Mouse (Mus musculus) olfactory bulb, adult 2 months (tissue): ENCODE results near the gene Med14. TPM values are rescaled to one million over a fixed set of nuclear protein-coding genes. Genes with fewer than 3 reads are reported as not detected.

Experiments
- H3K27ac ChIP-seq: fragments of 200-500 bp; 2 replicates; pipeline ENCODE4 v1.5.1; 2012; ENCODE audit warnings: low read depth, low read length; ENCODE audit not compliant: insufficient read depth
- H3K4me1 ChIP-seq: fragments of 200-500 bp; 2 replicates; pipeline ENCODE4 v1.6.1; 2012; ENCODE audit warnings: low read length; ENCODE audit not compliant: control insufficient read depth, insufficient read depth
- H3K4me3 ChIP-seq: fragments of 200-500 bp; 2 replicates; pipeline ENCODE4 v1.5.1; 2012; ENCODE audit warnings: mild to moderate bottlenecking, low read depth, low read length, moderate library complexity; ENCODE audit not compliant: insufficient read depth
- CTCF ChIP-seq: fragments of 200-500 bp; IDR thresholded peaks from 2 replicates; pipeline ENCODE4 v1.5.1; 2012; ENCODE audit warnings: low read depth, mild to moderate bottlenecking, low read length, moderate library complexity; ENCODE audit not compliant: insufficient read depth
- POLR2A ChIP-seq: fragments of 200-500 bp; IDR thresholded peaks from 2 replicates; pipeline ENCODE4 v1.6.1; 2012; ENCODE audit warnings: mild to moderate bottlenecking, low read depth, low read length, moderate library complexity; ENCODE audit not compliant: insufficient read depth
- WGBS: fragments of 180-500 bp; shearing (Covaris S2); methylation state at CpG from one replicate; pipeline ENCODE4 v1.1.7; 2018; 5-methylcytosine and 5-hydroxymethylcytosine counted together
- polyA plus RNA-seq: library from polyadenylated mRNA; stranded (reverse); fragments of >200 nt; gene quantifications from 2 replicates; pipeline ENCODE4 v1.2.4, GENCODE M21; 2012; ENCODE audit warnings: low replicate concordance; ENCODE audit not compliant: missing spikeins, insufficient read depth, insufficient read length

Gene Med14
- polyA plus RNA-seq, 1 experiment = not detected

DNA sequence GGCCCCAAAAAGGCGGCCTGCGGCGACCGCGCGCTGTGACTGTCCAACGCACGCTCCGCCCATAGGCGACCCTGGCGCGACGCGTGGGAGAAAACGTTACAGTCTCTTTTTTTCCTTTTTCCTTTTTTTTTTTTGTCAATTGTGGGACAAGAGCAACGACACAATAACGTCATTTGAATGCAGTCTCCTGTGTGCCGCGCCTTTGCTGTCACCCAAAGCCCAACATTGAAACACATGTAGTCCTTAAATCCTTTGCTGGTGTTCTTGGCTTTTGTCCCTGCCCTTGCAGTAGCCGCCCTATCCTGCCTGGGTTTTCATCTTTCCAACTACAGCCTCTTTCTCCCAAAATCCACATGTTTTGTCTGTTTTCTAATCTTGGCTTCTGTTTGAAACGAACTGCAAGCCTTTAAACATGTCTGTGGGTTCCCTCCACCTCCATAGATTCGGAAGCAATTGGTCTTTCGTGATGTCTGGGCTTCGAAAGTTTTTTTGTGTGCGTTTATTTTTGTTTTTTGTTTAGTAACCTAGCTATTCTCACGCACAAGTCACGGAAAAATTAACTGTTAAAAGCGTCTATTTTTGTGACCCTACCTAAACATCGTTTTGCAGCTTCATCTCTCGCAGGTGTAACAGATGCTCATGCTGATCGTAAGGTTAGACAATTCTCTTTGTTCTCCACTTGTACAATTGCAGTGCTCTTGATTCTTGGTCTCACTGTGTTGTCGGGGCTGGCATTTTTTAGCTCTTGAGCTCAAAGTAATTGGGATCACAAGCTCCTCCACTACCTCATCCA lies 657 bp upstream of the Med14 start:
- TF ChIP-seq CTCF (no peak), POLR2A (no peak)
- peak overlapping the region; percentile 94 for H3K27ac ChIP-seq
- H3K4me3 ChIP-seq = peak overlapping the region; percentile 91
- no peaks in the 10 kb centered on the region for H3K4me1 ChIP-seq
- WGBS = 12% methylated on average over 30 of the region's 32 CpGs

DNA sequence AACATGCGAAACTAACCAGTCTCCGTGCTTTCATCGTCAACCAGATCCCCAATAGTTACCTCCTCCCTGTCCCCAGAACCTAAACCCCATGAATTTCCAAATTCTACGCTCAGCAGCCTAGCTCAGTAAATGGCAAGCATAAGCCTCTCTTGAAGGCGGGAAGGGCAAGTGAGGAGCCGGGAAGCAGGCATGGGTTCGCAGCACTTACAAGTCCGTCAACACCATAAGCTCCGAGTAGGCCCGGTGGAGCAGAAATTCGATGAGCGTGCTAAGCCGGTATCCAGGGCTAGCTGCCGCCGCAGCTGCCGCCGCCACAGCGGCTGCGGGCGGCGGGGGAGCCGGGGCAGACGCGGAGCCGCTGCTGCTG lies 631 bp downstream of the Med14 start:
- H3K4me3 ChIP-seq = peak overlapping the region; percentile 91
- TF ChIP-seq POLR2A (no peak), CTCF (no peak)
- H3K27ac ChIP-seq = peak overlapping the region; percentile 94
- H3K4me1 ChIP-seq = no peaks in the 10 kb centered on the region
- 17% methylated on average over 25 of the region's 25 CpGs for WGBS

GRCm38 (mm10) chrX:12760501-12760900 lies 1.4 kb downstream of the Med14 start:
- no peak overlapping the region for H3K4me3 ChIP-seq
- H3K4me1 ChIP-seq = no peaks in the 10 kb centered on the region
- 15% methylated on average over 8 of the region's 8 CpGs for whole genome bisulfite sequencing
- H3K27ac ChIP-seq = no peak overlapping the region
- TF ChIP-seq CTCF (no peak), POLR2A (no peak)

DNA sequence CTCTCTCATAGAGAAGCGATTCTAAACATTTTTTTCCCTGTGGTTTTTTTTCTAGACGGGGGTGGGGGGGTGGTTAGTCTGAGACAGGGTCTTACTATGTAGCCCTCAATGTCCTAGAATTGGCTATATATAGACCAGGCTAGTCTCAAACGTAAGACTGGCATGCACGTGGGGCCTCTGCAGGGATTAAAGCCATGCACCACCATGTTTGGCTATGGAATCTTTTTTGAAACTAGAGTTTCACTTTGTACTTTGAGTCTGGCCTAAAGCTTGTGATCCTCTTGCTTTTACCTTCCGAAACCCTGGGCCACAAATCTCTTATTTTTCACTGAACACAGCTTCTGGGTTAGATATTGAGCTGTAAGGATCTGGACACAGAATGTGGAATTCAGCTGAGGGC lies 2.2 kb downstream of the Med14 start:
- WGBS = 34% methylated on average over 5 of the region's 5 CpGs
- H3K4me1 ChIP-seq = no peaks in the 10 kb centered on the region
- H3K27ac ChIP-seq = no peak overlapping the region
- TF ChIP-seq CTCF = no peak
- TF ChIP-seq POLR2A = no peak
- no peak overlapping the region for H3K4me3 ChIP-seq

DNA sequence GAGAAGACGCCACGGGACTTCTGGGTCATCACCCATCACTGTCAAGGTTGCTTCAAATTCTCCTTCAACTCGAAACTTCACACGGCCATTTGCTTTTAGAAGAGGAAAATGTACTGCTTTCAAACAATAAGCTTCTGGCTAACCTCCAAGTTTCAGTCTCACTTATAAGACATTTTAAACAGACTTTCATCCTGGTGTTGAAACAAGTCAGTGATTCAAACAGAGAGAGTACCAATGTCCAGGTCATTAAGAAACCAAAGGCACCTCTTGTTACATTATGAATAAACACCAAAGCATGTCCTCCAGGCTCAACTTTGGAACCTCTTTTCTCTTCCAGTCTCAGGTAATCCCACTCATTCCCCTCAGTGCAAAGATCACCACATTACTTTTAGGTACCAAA lies 14.0 kb downstream of the Med14 start:
- H3K4me3 ChIP-seq = no peak overlapping the region
- no peaks in the 10 kb centered on the region for H3K4me1 ChIP-seq
- TF ChIP-seq POLR2A (no peak), CTCF (no peak)
- 74% methylated on average over 4 of the region's 4 CpGs for WGBS
- H3K27ac ChIP-seq = no peak overlapping the region

- TF ChIP-seq POLR2A (no peak), CTCF (no peak)
- Histone ChIP-seq H3K27ac (no peak overlapping the region), H3K4me3 (no peak overlapping the region), H3K4me1 (no peaks in the 10 kb centered on the region)
- 96% methylated on average over 3 of the region's 3 CpGs for WGBS
Measured at GRCm38 (mm10) chrX:12746729-12747128, 15.1 kb downstream of the Med14 start.

DNA sequence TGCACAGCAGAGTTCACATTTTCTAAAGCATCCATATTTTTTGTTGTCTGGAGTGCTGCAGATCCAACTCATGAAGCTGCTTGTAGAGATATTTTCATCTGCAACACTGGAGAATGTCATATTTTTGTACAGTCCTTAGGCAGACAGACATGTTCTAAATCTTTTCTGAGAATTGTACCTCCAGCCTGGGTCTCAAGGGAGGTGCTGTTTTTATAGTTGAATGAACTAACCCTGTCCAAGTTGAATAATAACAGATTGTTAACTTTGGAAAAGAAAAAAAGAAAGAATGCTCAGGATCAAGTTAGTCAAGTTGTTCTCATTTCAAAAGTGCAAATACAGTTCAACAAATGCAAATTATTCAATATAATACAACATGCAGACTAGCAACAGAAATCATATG lies 21.5 kb downstream of the Med14 start:
- TF ChIP-seq POLR2A = no peak
- TF ChIP-seq CTCF = no peak
- no peak overlapping the region for H3K4me3 ChIP-seq
- H3K4me1 ChIP-seq = no peaks in the 10 kb centered on the region

GRCm38 (mm10) chrX:12716036-12716435 lies 45.8 kb downstream of the Med14 start:
- no peak overlapping the region for H3K4me3 ChIP-seq
- H3K27ac ChIP-seq = no peak overlapping the region
- TF ChIP-seq CTCF (no peak), POLR2A (no peak)
- WGBS = 83% methylated on average over 4 of the region's 4 CpGs
- H3K4me1 ChIP-seq = no peaks in the 10 kb centered on the region

More for the DNA sequence above, 21.5 kb downstream of the Med14 start:
- H3K27ac ChIP-seq = no peak overlapping the region

DNA sequence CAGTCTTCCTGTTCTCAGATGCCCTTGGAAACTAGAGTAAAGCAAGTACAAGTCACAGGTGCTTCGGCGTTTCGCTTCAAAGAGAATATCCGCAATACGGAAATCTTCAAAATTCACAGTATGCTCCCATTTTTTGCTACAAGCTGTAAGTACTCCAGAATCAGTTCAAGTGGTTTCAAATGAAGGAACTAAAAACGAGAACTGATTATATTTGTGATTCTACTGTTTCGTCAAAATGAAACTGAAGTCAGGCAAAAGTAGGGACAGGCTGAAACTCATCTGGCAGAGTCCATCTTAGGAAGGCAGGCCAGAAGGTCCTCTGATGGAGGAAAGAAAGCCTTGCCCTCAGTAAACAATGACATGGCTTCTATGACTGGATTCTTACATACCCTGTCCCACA lies 48.1 kb downstream of the Med14 start:
- H3K27ac ChIP-seq = no peak overlapping the region
- H3K4me1 ChIP-seq = no peaks in the 10 kb centered on the region
- no peak overlapping the region for H3K4me3 ChIP-seq
- no peak for TF ChIP-seq POLR2A
- TF ChIP-seq CTCF = no peak
- 91% methylated on average over 7 of the region's 7 CpGs for WGBS
